8 mouse cellular contexts compared by ENCODE assay signal in the genomic region with DNA sequence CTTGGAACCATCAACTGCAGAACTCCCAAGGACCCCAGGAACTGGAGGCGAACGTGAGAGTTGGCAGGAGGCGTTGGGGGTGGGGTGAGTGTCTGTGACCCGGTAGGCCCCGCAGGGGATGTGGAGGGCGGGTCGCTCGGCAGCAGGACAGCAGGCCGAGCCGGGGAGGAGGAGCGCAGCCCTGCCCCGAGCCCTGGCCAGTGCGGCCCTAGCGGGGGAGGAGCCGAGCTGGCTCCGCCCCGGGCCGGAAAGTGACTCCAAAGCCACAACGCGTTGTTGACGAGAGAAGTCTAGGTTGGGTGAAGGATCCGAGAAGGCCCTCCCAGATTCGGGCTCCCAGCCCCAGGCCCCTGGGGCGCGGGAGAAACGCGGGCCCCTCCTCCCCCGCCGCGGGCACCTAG. TPM values are rescaled to one million over a fixed set of nuclear protein-coding genes. Genes with fewer than 3 reads are reported as not detected.
A peak's percentile ranks its signal among the peaks of the same experiment; 100 is the strongest.
DNase-seq lines count a peak whose midpoint lies in the region; ATAC-seq lines count a peak whose summit lies in the region.

A gene (plus strand): TSS at position 235 of the 401 bp plus-strand sequence.

- peaks cover 38% of the 10 kb centered on the region for H3K36me3 ChIP-seq in forebrain, embryonic 10.5 days (replicated peaks)
- peaks cover 37% of the 10 kb centered on the region for H3K36me3 ChIP-seq in heart, embryonic 14.5 days (ENCODE audit: control insufficient read depth, insufficient read depth, low read length)
- peaks cover 39% of the 10 kb centered on the region for H3K36me3 ChIP-seq in liver, embryonic 12.5 days
- H3K36me3 ChIP-seq in splenic B cell, adult 2 months (ENCODE audit: control insufficient read depth, insufficient read depth, low read length, poor library complexity, severe bottlenecking): peaks cover 17% of the 10 kb centered on the region

- H3K9ac ChIP-seq in heart, embryonic 14.5 days (ENCODE audit: low read length): peak within 1 kb of the TSS; percentile 93
- peak within 1 kb of the TSS; percentile 96 for H3K9ac ChIP-seq in liver, embryonic 12.5 days

- 0 out of 2 replicates have a peak, but pooled peaks cover 8% of the 10 kb centered on the region for H3K27me3 ChIP-seq in forebrain, embryonic 10.5 days (ENCODE audit: poor library complexity, severe bottlenecking)
- no peaks in the 10 kb centered on the region for H3K27me3 ChIP-seq in heart, embryonic 14.5 days (ENCODE audit: control insufficient read depth, insufficient read depth, low read length)
- H3K27me3 ChIP-seq in liver, embryonic 12.5 days (replicated peaks): no peaks in the 10 kb centered on the region
- H3K27me3 ChIP-seq in splenic B cell, adult 2 months (ENCODE audit: control insufficient read depth, insufficient read depth, low read length, poor library complexity, severe bottlenecking): no peaks in the 10 kb centered on the region

- peak within 1 kb of the TSS; percentile 94 for H3K27ac ChIP-seq in forebrain, embryonic 10.5 days
- peak within 1 kb of the TSS; percentile 87 to 94 for H3K27ac ChIP-seq in heart, embryonic 14.5 days (replicated peaks in 1 of 2; ENCODE audit: control insufficient read depth in 1 of 2, insufficient read depth in 1 of 2, low read depth in 2 of 2, low read length in 2 of 2)
- peak within 1 kb of the TSS; percentile 93 for H3K27ac ChIP-seq in liver, embryonic 12.5 days

- peaks cover 44% of the 10 kb centered on the region for H3K4me1 ChIP-seq in forebrain, embryonic 10.5 days
- peaks cover 14 to 26% of the 10 kb centered on the region in 2 experiments for H3K4me1 ChIP-seq in heart, embryonic 14.5 days (ENCODE audit: control insufficient read depth in 2 of 2, insufficient read depth in 2 of 2, low read length in 2 of 2)
- H3K4me1 ChIP-seq in liver, embryonic 12.5 days: peaks cover 57% of the 10 kb centered on the region

- H3K4me3 ChIP-seq in forebrain, embryonic 10.5 days: peak within 1 kb of the TSS; percentile 80
- peak within 1 kb of the TSS; percentile 84 for H3K4me3 ChIP-seq in heart, embryonic 14.5 days (ENCODE audit: control insufficient read depth in 1 of 2, insufficient read depth in 1 of 2, low read depth in 1 of 2, low read length in 2 of 2)
- peak within 1 kb of the TSS; percentile 81 for H3K4me3 ChIP-seq in liver, embryonic 12.5 days

- peak within 1 kb of the TSS; percentile 81 for H3K4me2 ChIP-seq in heart, embryonic 14.5 days (ENCODE audit: low read length)
- peak within 1 kb of the TSS; percentile 88 for H3K4me2 ChIP-seq in liver, embryonic 12.5 days

- no peaks in the 10 kb centered on the region for H3K9me3 ChIP-seq in forebrain, embryonic 10.5 days
- H3K9me3 ChIP-seq in heart, embryonic 14.5 days (ENCODE audit: control insufficient read depth, low read length): no peaks in the 10 kb centered on the region
- H3K9me3 ChIP-seq in liver, embryonic 12.5 days (replicated peaks): no peaks in the 10 kb centered on the region

- peak; percentile 56 to 62 for DNase-seq in CD8-positive naive resting alpha-beta T cell, adult 2 months (ENCODE audit: low read depth in 2 of 2, low spot score in 2 of 2)
- DNase-seq in c-Kit-positive CD71-negative TER-119-negative erythroid progenitor cells, embryonic 14.5 days (ENCODE audit: low read depth): peak; percentile 82
- peak; percentile 87 for DNase-seq in forebrain, embryonic 10.5 days (ENCODE audit: extremely low spot score, low spot score)
- peak; percentile 97 for DNase-seq in kidney, postnatal 14 days
- DNase-seq in naive thymus-derived CD4-positive, alpha-beta T cell, adult 2 months (ENCODE audit: low read depth): peak; percentile 81
- DNase-seq in splenic B cell, adult 2 months (ENCODE audit: low read depth, low spot score): peak; percentile 84

- peak; percentile 95 for ATAC-seq in heart, embryonic 14.5 days (ENCODE audit: insufficient number of reproducible peaks, insufficient read depth, low FRiP score, low read depth)
- ATAC-seq in liver, embryonic 12.5 days: peak; percentile 92

- under 1% methylated on average over 30 of the region's 30 CpGs for WGBS in forebrain, embryonic 10.5 days
- under 1% methylated on average over 27 of the region's 30 CpGs for WGBS in heart, embryonic 14.5 days
- WGBS in liver, embryonic 12.5 days (ENCODE audit: insufficient replicate concordance): 4% methylated on average over 29 of the region's 30 CpGs

RNA-seq across cellular contexts. Expression of the gene that starts here (rescaled TPM):
- 22.7 and 25.3 TPM in 2 replicates for polyA plus RNA-seq in forebrain, embryonic 10.5 days (2016; fragmentation: Nextera tagmentation; extraction: Ambion mirVana)
- 5.7 and 6.1 TPM in 2 replicates for polyA plus RNA-seq in heart, embryonic 14.5 days (2014; fragmentation: Nextera tagmentation; extraction: Ambion mirVana)
- 12.8 and 13.0 TPM in 2 replicates for polyA plus RNA-seq in liver, embryonic 12.5 days (2016; fragmentation: Nextera tagmentation; extraction: Ambion mirVana)

Comparison
In these comparisons a context has a peak if more than half of its experiments do, and no peak if none do; other contexts are left out.
1. Peak in every context shown above with its lines: DNase-seq, ATAC-seq, H3K4me3 ChIP-seq and H3K27ac ChIP-seq.